In genomic region chr4:133574070-133574842, GRCm38 (mm10) we compare ENCODE assay signal across 8 mouse cellular contexts. TPM values are rescaled to one million over a fixed set of nuclear protein-coding genes. Genes with fewer than 3 reads are reported as not detected.
A peak's percentile ranks its signal among the peaks of the same experiment; 100 is the strongest.
DNase-seq lines count a peak whose midpoint lies in the region; ATAC-seq and TF ChIP-seq lines count a peak whose summit lies in the region.

Gene Gpatch3 (plus strand): TSS chr4:133574745.

- H3K4me2 ChIP-seq in heart, embryonic 12.5 days: peak within 1 kb of the TSS; percentile 92
- H3K4me2 ChIP-seq in kidney, postnatal 0 days (ENCODE audit: low read length): peak within 1 kb of the TSS; percentile 87
- H3K4me2 ChIP-seq in liver, embryonic 11.5 days: peak within 1 kb of the TSS; percentile 76
- H3K4me2 ChIP-seq in stomach, embryonic 14.5 days (replicated peaks; ENCODE audit: low read depth, low read length): peak within 1 kb of the TSS; percentile 93

- peak; percentile 88 to 89 for DNase-seq in B cell, adult 2 months
- DNase-seq in brain, adult 2 months (ENCODE audit: low read depth, low spot score): peak; percentile 97
- DNase-seq in kidney, postnatal 0 days (ENCODE audit: low spot score): peak; percentile 95
- peak; percentile 87 for DNase-seq in liver, embryonic 11.5 days (ENCODE audit: low spot score)
- peak; percentile 89 for DNase-seq in naive thymus-derived CD4-positive, alpha-beta T cell, adult 2 months (ENCODE audit: low read depth)

- WGBS in heart, embryonic 12.5 days: 6% methylated on average over 44 of the region's 44 CpGs
- 8% methylated on average over 44 of the region's 44 CpGs for WGBS in kidney, postnatal 0 days
- WGBS in liver, embryonic 11.5 days: 5% methylated on average over 44 of the region's 44 CpGs
- 6% methylated on average over 44 of the region's 44 CpGs for WGBS in stomach, embryonic 14.5 days

- H3K27me3 ChIP-seq in heart, embryonic 12.5 days (replicated peaks): no peaks in the 10 kb centered on the region
- no peaks in the 10 kb centered on the region for H3K27me3 ChIP-seq in kidney, postnatal 0 days (ENCODE audit: insufficient read depth, low read length)
- H3K27me3 ChIP-seq in liver, embryonic 11.5 days (replicated peaks; ENCODE audit: control insufficient read depth, insufficient read depth, low read length): no peaks in the 10 kb centered on the region
- no peaks in the 10 kb centered on the region for H3K27me3 ChIP-seq in stomach, embryonic 14.5 days (ENCODE audit: control insufficient read depth, insufficient read depth, low read length)

- peak within 1 kb of the TSS; percentile 49 for H3K27ac ChIP-seq in heart, embryonic 12.5 days (ENCODE audit: poor library complexity, severe bottlenecking)
- H3K27ac ChIP-seq in kidney, postnatal 0 days: peak within 1 kb of the TSS; percentile 81
- peak within 1 kb of the TSS; percentile 63; the same call in 1 of the 2 replicates for H3K27ac ChIP-seq in liver, embryonic 11.5 days (ENCODE audit: low read depth, low read length)
- H3K27ac ChIP-seq in stomach, embryonic 14.5 days (ENCODE audit: low read length): peak within 1 kb of the TSS; percentile 88

- no peaks in the 10 kb centered on the region for H3K9me3 ChIP-seq in heart, embryonic 12.5 days (replicated peaks)
- H3K9me3 ChIP-seq in kidney, postnatal 0 days (replicated peaks; ENCODE audit: low read length): no peaks in the 10 kb centered on the region
- no peaks in the 10 kb centered on the region for H3K9me3 ChIP-seq in liver, embryonic 11.5 days (ENCODE audit: control insufficient read depth, low read length)
- no peaks in the 10 kb centered on the region for H3K9me3 ChIP-seq in stomach, embryonic 14.5 days (ENCODE audit: control insufficient read depth, low read depth, low read length)

- H3K36me3 ChIP-seq in heart, embryonic 12.5 days: peaks cover 16% of the 10 kb centered on the region
- H3K36me3 ChIP-seq in kidney, postnatal 0 days (ENCODE audit: insufficient read depth, low read length): peaks cover 14% of the 10 kb centered on the region; the same call in 1 of the 2 replicates
- H3K36me3 ChIP-seq in liver, embryonic 11.5 days (ENCODE audit: control insufficient read depth, insufficient read depth, low read length): peaks cover 8% of the 10 kb centered on the region
- peaks cover 8% of the 10 kb centered on the region for H3K36me3 ChIP-seq in stomach, embryonic 14.5 days (ENCODE audit: control insufficient read depth, insufficient read depth, low read length)

- H3K9ac ChIP-seq in heart, embryonic 12.5 days: peak within 1 kb of the TSS; percentile 81
- H3K9ac ChIP-seq in kidney, postnatal 0 days (ENCODE audit: low read depth, low read length): peak within 1 kb of the TSS; percentile 84
- H3K9ac ChIP-seq in liver, embryonic 11.5 days (ENCODE audit: low read depth, low read length): peak within 1 kb of the TSS; percentile 81
- H3K9ac ChIP-seq in stomach, embryonic 14.5 days (replicated peaks; ENCODE audit: low read depth, low read length): peak within 1 kb of the TSS; percentile 80

- peak; percentile 99 for ATAC-seq in erythroblast, adult 5-6 weeks (replicated peaks; ENCODE audit: low FRiP score, poor library complexity, severe bottlenecking)
- ATAC-seq in heart, embryonic 12.5 days (ENCODE audit: insufficient number of reproducible peaks, low FRiP score): peak; percentile 91
- ATAC-seq in kidney, postnatal 0 days (replicated peaks; ENCODE audit: low FRiP score, low read depth): peak; percentile 90
- peak; percentile 84 for ATAC-seq in liver, embryonic 11.5 days (replicated peaks; ENCODE audit: low FRiP score)
- peak; percentile 88 for ATAC-seq in stomach, embryonic 14.5 days (ENCODE audit: insufficient number of reproducible peaks, insufficient read depth, low FRiP score, low read depth)

- peaks cover 9% of the 10 kb centered on the region; the same call in 1 of the 2 replicates for H3K4me1 ChIP-seq in heart, embryonic 12.5 days (replicated peaks)
- peaks cover 7% of the 10 kb centered on the region; the same call in 1 of the 2 replicates for H3K4me1 ChIP-seq in kidney, postnatal 0 days (replicated peaks; ENCODE audit: insufficient read depth, low read length)
- peaks cover 2% of the 10 kb centered on the region; the same call in 1 of the 2 replicates for H3K4me1 ChIP-seq in liver, embryonic 11.5 days (replicated peaks; ENCODE audit: control insufficient read depth, insufficient read depth, low read length)
- peaks cover 6% of the 10 kb centered on the region; the same call in 1 of the 2 replicates for H3K4me1 ChIP-seq in stomach, embryonic 14.5 days (ENCODE audit: control insufficient read depth, insufficient read depth, low read length)

- H3K4me3 ChIP-seq in heart, embryonic 12.5 days: peak within 1 kb of the TSS; percentile 69
- H3K4me3 ChIP-seq in kidney, postnatal 0 days (replicated peaks; ENCODE audit: low read depth, low read length): peak within 1 kb of the TSS; percentile 71
- peak within 1 kb of the TSS; percentile 85 for H3K4me3 ChIP-seq in liver, embryonic 11.5 days (ENCODE audit: low read depth, low read length)
- H3K4me3 ChIP-seq in stomach, embryonic 14.5 days (ENCODE audit: low read depth, low read length): peak within 1 kb of the TSS; percentile 99

- no peak; the same call in 1 of the 2 replicates for TF ChIP-seq CTCF in kidney, postnatal 0 days (IDR thresholded peaks at IDR 0.05; ENCODE audit: low read depth)

RNA-seq across cellular contexts. Expression of gene Gpatch3, which starts in this region (rescaled TPM):
- total RNA-seq in erythroblast, adult 5-6 weeks (2015; ENCODE audit: low replicate concordance): 0.84 TPM in 1 of 2 replicates, not detected in the other
- total RNA-seq in erythroblast, adult 5-6 weeks (2017; ENCODE audit: low replicate concordance): 9.7 and 26.5 TPM in 2 replicates
- polyA plus RNA-seq in heart, embryonic 12.5 days (2016; fragmentation: Nextera tagmentation; extraction: Ambion mirVana): 6.0 and 6.9 TPM in 2 replicates
- polyA plus RNA-seq in kidney, postnatal 0 days (2015; fragmentation: Nextera tagmentation; extraction: Ambion mirVana): 7.4 and 8.2 TPM in 2 replicates
- 8.7 and 10.0 TPM in 2 replicates for polyA plus RNA-seq in liver, embryonic 11.5 days (2014; fragmentation: Nextera tagmentation; extraction: Ambion mirVana)
- 5.5 TPM in 2 replicates for polyA plus RNA-seq in stomach, embryonic 14.5 days (2014; fragmentation: Nextera tagmentation; extraction: Ambion mirVana)

Comparison
In these comparisons a context has a peak if more than half of its experiments do, and no peak if none do; other contexts are left out.
1. Peak in every context shown above with its lines: DNase-seq, ATAC-seq, H3K4me3 ChIP-seq and H3K27ac ChIP-seq.